Comparison of ENCODE assay signal across 27 mouse cellular contexts in genomic region chr9:116193889-116194450, GRCm38 (mm10). TPM values are rescaled to one million over a fixed set of nuclear protein-coding genes. Genes with fewer than 3 reads are reported as not detected.
DNase-seq lines count a peak whose midpoint lies in the region; ATAC-seq and TF ChIP-seq lines count a peak whose summit lies in the region.
"Had no signal": no experiment of that assay in that cellular context is flagged by ENCODE, and none has a peak within 500 bp of the region (broad histone marks: within the 10 kb centered on the region; RNA-seq: fewer than 3 reads in every experiment).

No protein-coding gene starts in this region.

- H3K27me3 ChIP-seq in kidney, postnatal 0 days (ENCODE audit: insufficient read depth, low read length), result no peaks in the 10 kb centered on the region
- H3K27me3 ChIP-seq in lung, embryonic 14.5 days (ENCODE audit: insufficient read depth, low read length), result no peaks in the 10 kb centered on the region
- no peaks in the 10 kb centered on the region for H3K27me3 ChIP-seq in intestine, embryonic 16.5 days (replicated peaks; ENCODE audit: control insufficient read depth, insufficient read depth, low read length)
- H3K27me3 ChIP-seq: forebrain, embryonic 12.5 days; hindbrain, embryonic 15.5 days; limb, embryonic 15.5 days had no signal

- no peaks in the 10 kb centered on the region for H3K4me1 ChIP-seq in kidney, postnatal 0 days (replicated peaks; ENCODE audit: insufficient read depth, low read length)
- H3K4me1 ChIP-seq in lung, embryonic 14.5 days (ENCODE audit: insufficient read depth), result 0 out of 2 replicates have a peak, but pooled peaks cover under 1% of the 10 kb centered on the region
- H3K4me1 ChIP-seq in brown adipose tissue, adult 24 weeks (ENCODE audit: control insufficient read depth, insufficient read depth, insufficient read length, low read length), result peaks cover 7% of the 10 kb centered on the region
- H3K4me1 ChIP-seq in intestine, embryonic 16.5 days (ENCODE audit: control insufficient read depth, insufficient read depth, low read length), result peaks cover 10% of the 10 kb centered on the region; the same call in 1 of the 2 replicates
- H3K4me1 ChIP-seq: limb, embryonic 10.5 days had no signal

- ATAC-seq in kidney, postnatal 0 days (replicated peaks; ENCODE audit: low FRiP score, low read depth), result no peak
- ATAC-seq in lung, embryonic 14.5 days (ENCODE audit: insufficient read depth), result no peak
- 0 out of 2 replicates have a peak, but pooled peaks have one; percentile 14 for ATAC-seq in intestine, embryonic 16.5 days
- ATAC-seq: CD4-positive, CD25-positive, alpha-beta regulatory T cell, adult 4 months; forebrain, postnatal 0 days; inflammation-experienced regulatory T-cells, adult 6 months; midbrain, embryonic 16.5 days had no signal

- H3K27ac ChIP-seq in kidney, postnatal 0 days, result peak overlapping the region; percentile 25; the same call in 1 of the 2 replicates
- peak overlapping the region; percentile 5; the same call in 1 of the 2 replicates for H3K27ac ChIP-seq in lung, embryonic 14.5 days (ENCODE audit: low read depth)
- peak overlapping the region; percentile 50; the same call in 1 of the 2 replicates for H3K27ac ChIP-seq in brown adipose tissue, adult 24 weeks (replicated peaks; ENCODE audit: low read depth, low read length)
- H3K27ac ChIP-seq in intestine, embryonic 16.5 days (ENCODE audit: low read length), result no peak overlapping the region
- H3K27ac ChIP-seq: forebrain, embryonic 12.5 days; hindbrain, embryonic 10.5 days; hindbrain, embryonic 15.5 days; limb, embryonic 10.5 days; limb, embryonic 15.5 days had no signal

- TF ChIP-seq CTCF in kidney, postnatal 0 days (IDR thresholded peaks at IDR 0.05; ENCODE audit: low read depth), result no peak
- no peak for TF ChIP-seq CTCF in lung, embryonic 14.5 days (IDR thresholded peaks at IDR 0.05; ENCODE audit: low read depth)

- no peak overlapping the region for H3K4me2 ChIP-seq in kidney, postnatal 0 days (ENCODE audit: low read length)
- H3K4me2 ChIP-seq in lung, embryonic 14.5 days, result no peak overlapping the region
- H3K4me2 ChIP-seq in intestine, embryonic 16.5 days (ENCODE audit: low read depth, low read length), result no peak overlapping the region
- H3K4me2 ChIP-seq: forebrain, embryonic 12.5 days; heart, embryonic 11.5 days; hindbrain, embryonic 15.5 days; limb, embryonic 15.5 days had no signal

- H3K9me3 ChIP-seq in kidney, postnatal 0 days (replicated peaks; ENCODE audit: low read length), result no peaks in the 10 kb centered on the region
- H3K9me3 ChIP-seq in lung, embryonic 14.5 days (ENCODE audit: low read depth, low read length), result no peaks in the 10 kb centered on the region
- H3K9me3 ChIP-seq in intestine, embryonic 16.5 days (ENCODE audit: control insufficient read depth, low read length), result no peaks in the 10 kb centered on the region
- H3K9me3 ChIP-seq: forebrain, embryonic 12.5 days; hindbrain, embryonic 10.5 days; hindbrain, embryonic 15.5 days; limb, embryonic 10.5 days; limb, embryonic 15.5 days had no signal

- H3K36me3 ChIP-seq in kidney, postnatal 0 days (ENCODE audit: insufficient read depth, low read length), result no peaks in the 10 kb centered on the region
- no peaks in the 10 kb centered on the region for H3K36me3 ChIP-seq in lung, embryonic 14.5 days (ENCODE audit: insufficient read depth)
- H3K36me3 ChIP-seq in intestine, embryonic 16.5 days (ENCODE audit: control insufficient read depth, insufficient read depth, low read length), result no peaks in the 10 kb centered on the region
- H3K36me3 ChIP-seq: forebrain, embryonic 12.5 days; hindbrain, embryonic 10.5 days; hindbrain, embryonic 15.5 days; limb, embryonic 10.5 days; limb, embryonic 15.5 days had no signal

- 72% methylated on average over 4 of the region's 4 CpGs for WGBS in kidney, postnatal 0 days
- WGBS in lung, embryonic 14.5 days, result 53% methylated on average over 4 of the region's 4 CpGs
- 65% methylated on average over 4 of the region's 4 CpGs for WGBS in intestine, embryonic 16.5 days

- DNase-seq in kidney, postnatal 0 days (ENCODE audit: low spot score), result no peak
- DNase-seq in kidney, postnatal 4 days, result no peak
- no peak for DNase-seq in lung, embryonic 14.5 days
- DNase-seq in lung, postnatal 14 days, result no peak
- DNase-seq in right cerebral cortex, postnatal 25 days, result no peak
- no peak for DNase-seq in spleen, postnatal 4 days (ENCODE audit: low spot score in 2 of 2)
- DNase-seq: adrenal gland, postnatal 14 days; cerebellum, adult 11-12 months; cerebellum, adult 9-11 months; forebrain, postnatal 0 days; gastrocnemius, postnatal 10 days; kidney, adult 8-10 months; kidney, postnatal 10 days; lung, postnatal 36 days; spleen, adult 18-20 months; thymus, postnatal 4 days had no signal

- H3K4me3 ChIP-seq in kidney, postnatal 0 days (replicated peaks; ENCODE audit: low read depth, low read length), result no peak overlapping the region
- H3K4me3 ChIP-seq in lung, embryonic 14.5 days (ENCODE audit: low read depth, low read length), result no peak overlapping the region
- H3K4me3 ChIP-seq in brown adipose tissue, adult 24 weeks (ENCODE audit: insufficient read depth, low read depth, low read length), result no peak overlapping the region
- H3K4me3 ChIP-seq in intestine, embryonic 16.5 days (ENCODE audit: low read length), result no peak overlapping the region
- H3K4me3 ChIP-seq: forebrain, embryonic 12.5 days; hindbrain, embryonic 10.5 days; hindbrain, embryonic 15.5 days; limb, embryonic 10.5 days; limb, embryonic 15.5 days had no signal

- no peak overlapping the region for H3K9ac ChIP-seq in kidney, postnatal 0 days (ENCODE audit: low read depth, low read length)
- H3K9ac ChIP-seq in lung, embryonic 14.5 days, result no peak overlapping the region
- no peak overlapping the region for H3K9ac ChIP-seq in intestine, embryonic 16.5 days (ENCODE audit: low read depth, low read length)
- H3K9ac ChIP-seq: forebrain, embryonic 12.5 days; forebrain, postnatal 0 days; hindbrain, embryonic 15.5 days; limb, embryonic 15.5 days had no signal

RNA-seq across cellular contexts. Expression of gene Tgfbr2, which starts 18.8 kb away (rescaled TPM):
- 31.0 and 31.2 TPM in 2 replicates for polyA plus RNA-seq in kidney, postnatal 0 days (2015; fragmentation: Nextera tagmentation; extraction: Ambion mirVana)
- 51.3 and 52.3 TPM in 2 replicates for polyA plus RNA-seq in lung, embryonic 14.5 days (2014; fragmentation: Nextera tagmentation; extraction: Ambion mirVana)
- 60.5 and 68.8 TPM in 2 replicates for polyA plus RNA-seq in brown adipose tissue, adult 24 weeks (2012; ENCODE audit: insufficient read depth, insufficient read length, missing spikeins)
- polyA plus RNA-seq in intestine, embryonic 16.5 days (2015; fragmentation: Nextera tagmentation; extraction: Ambion mirVana), result 23.6 and 26.9 TPM in 2 replicates
